Mouse (Mus musculus): Measurements from ENCODE around the gene Pi16. TPM values are rescaled to one million over a fixed set of nuclear protein-coding genes. Genes with fewer than 3 reads are reported as not detected.
"Not testable (repeated sequence)": the region's sequence is repeated elsewhere in the genome, so short reads cannot be mapped to it uniquely, and the experiment has no call there.

The Pi16 gene
- polyA plus RNA-seq, 1 experiment from 2014 or later = 0.32 TPM

DNA sequence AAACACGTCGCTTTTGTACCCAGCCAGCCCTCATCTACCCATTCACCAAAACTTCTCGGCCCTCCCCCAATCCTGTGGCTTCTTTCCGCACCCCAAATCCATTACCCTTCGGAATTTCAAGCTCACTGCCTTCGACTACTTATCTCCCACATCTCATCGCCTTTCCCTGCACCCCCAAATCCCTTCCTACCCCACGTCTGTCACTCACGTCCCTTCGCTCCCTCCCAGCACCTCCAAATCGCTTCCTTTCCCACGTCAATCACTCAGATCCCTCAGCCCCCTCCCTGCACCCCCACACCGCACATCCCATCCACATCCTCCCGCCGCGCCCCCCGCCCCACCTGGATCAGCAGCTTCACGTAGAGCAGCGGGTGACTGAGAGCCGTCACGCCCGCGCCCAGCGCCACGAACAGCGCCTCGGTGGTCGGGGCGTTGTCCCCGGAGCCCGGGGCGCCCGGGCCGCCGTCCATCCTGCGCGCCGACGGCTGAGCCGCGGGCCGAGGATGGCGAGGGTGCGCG is 29.7 kb downstream of the Pi16 start:
- peak; percentile 21; the same call in 1 of the 2 replicates for ATAC-seq (replicated peaks; ENCODE audit: insufficient number of reproducible peaks, low FRiP score, low TSS enrichment, low read depth)
- WGBS = under 1% methylated on average over 43 of the region's 45 CpGs
- peak; percentile 38 for DNase-seq (ENCODE audit: low spot score)
- H3K4me3 ChIP-seq (ENCODE audit: low read depth, low read length) = peak overlapping the region; percentile 87
- no peaks in the 10 kb centered on the region for H3K27me3 ChIP-seq (ENCODE audit: control insufficient read depth, insufficient read depth, low read length)
- H3K36me3 ChIP-seq (replicated peaks; ENCODE audit: control insufficient read depth, insufficient read depth, low read depth, low read length) = no peaks in the 10 kb centered on the region
- H3K4me1 ChIP-seq (ENCODE audit: control insufficient read depth, insufficient read depth, low read length) = peaks cover 3% of the 10 kb centered on the region; the same call in 1 of the 2 replicates
- peak overlapping the region; percentile 74 for H3K27ac ChIP-seq (replicated peaks; ENCODE audit: low read depth, low read length)
- peak overlapping the region; percentile 84 for H3K9ac ChIP-seq (replicated peaks; ENCODE audit: low read length)
- H3K9me3 ChIP-seq (replicated peaks; ENCODE audit: control insufficient read depth, low read length) = no peaks in the 10 kb centered on the region
- peak overlapping the region; percentile 49 for H3K4me2 ChIP-seq (ENCODE audit: low read depth, low read length)

DNA sequence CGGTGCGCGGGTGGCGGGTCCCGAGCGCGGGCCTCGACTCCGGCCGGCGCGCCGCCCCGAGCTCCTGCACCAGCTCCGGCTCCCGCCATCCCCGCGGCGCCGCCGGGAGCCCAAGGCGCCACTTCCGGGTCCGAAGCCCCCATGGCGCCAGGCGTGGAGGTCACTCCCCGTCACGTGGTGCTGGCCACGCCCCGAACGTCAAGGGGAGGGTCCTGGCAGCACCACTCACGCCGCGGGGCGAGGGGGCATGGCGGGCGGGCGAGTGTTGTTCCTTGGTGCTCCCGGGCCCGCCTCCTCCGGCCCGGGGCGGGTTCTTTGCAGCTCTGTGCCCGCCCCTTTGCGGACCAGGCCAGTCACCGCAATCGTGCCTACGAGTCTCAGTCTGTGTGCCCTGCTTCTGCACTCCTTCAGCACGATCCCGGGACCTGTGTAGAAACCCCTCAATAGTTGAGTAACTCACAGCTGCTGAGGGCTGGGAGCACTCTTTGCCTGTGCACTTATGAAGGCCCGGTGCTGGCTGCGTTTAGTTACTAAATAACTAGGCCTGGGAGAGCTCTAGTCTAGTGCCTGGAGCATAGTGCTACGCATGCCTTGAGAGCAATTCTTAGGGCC is 30.3 kb downstream of the Pi16 start, which contains the start of gene Mtch1:
Mtch1 (minus strand) TSS at position 290 of the 612 bp plus-strand sequence.
- no peaks in the 10 kb centered on the region for H3K36me3 ChIP-seq (replicated peaks; ENCODE audit: control insufficient read depth, insufficient read depth, low read depth, low read length)
- H3K9me3 ChIP-seq (replicated peaks; ENCODE audit: control insufficient read depth, low read length) = no peaks in the 10 kb centered on the region
- under 1% methylated on average over 42 of the region's 53 CpGs for WGBS
- H3K9ac ChIP-seq (replicated peaks; ENCODE audit: low read length) = peak within 1 kb of the TSS; percentile 84
- H3K27me3 ChIP-seq (ENCODE audit: control insufficient read depth, insufficient read depth, low read length) = no peaks in the 10 kb centered on the region
- DNase-seq (ENCODE audit: low spot score) (peak; percentile 100), ATAC-seq (replicated peaks; ENCODE audit: insufficient number of reproducible peaks, low FRiP score, low TSS enrichment, low read depth) (peak; percentile 92)
- H3K27ac ChIP-seq (replicated peaks; ENCODE audit: low read depth, low read length) = peak within 1 kb of the TSS; percentile 82
- H3K4me1 ChIP-seq (ENCODE audit: control insufficient read depth, insufficient read depth, low read length) = no peaks in the 10 kb centered on the region
- peak within 1 kb of the TSS; percentile 49 for H3K4me2 ChIP-seq (ENCODE audit: low read depth, low read length)
- H3K4me3 ChIP-seq (ENCODE audit: low read depth, low read length) = peak within 1 kb of the TSS; percentile 87

DNA sequence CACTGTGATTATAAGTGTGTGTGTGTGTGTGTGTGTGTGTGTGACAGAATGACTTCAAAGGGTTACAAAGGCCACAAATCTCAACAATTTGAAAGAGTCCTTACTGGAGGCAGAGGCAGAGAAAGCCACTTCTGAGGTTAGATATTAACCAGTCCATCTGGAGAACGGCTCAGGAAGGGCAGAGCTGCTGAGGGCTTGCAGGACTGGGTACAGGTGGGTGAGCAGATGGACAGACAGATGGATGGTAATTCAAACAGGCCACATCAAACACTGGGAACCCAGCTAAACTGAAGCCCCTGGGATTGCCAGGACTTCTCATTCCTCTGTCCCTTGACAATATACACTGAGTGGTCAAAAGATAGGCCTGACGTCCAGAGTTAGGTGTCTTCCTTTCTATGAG is 31.5 kb downstream of the Pi16 start:
- H3K9ac ChIP-seq (replicated peaks; ENCODE audit: low read length) = no peak overlapping the region
- WGBS = 83% methylated on average over 2 of the region's 2 CpGs
- H3K4me2 ChIP-seq (ENCODE audit: low read depth, low read length) = no peak overlapping the region
- no peak for DNase-seq (ENCODE audit: low spot score)
- H3K27ac ChIP-seq (replicated peaks; ENCODE audit: low read depth, low read length) = no peak overlapping the region
- no peaks in the 10 kb centered on the region for H3K4me1 ChIP-seq (ENCODE audit: control insufficient read depth, insufficient read depth, low read length)
- no peaks in the 10 kb centered on the region for H3K27me3 ChIP-seq (ENCODE audit: control insufficient read depth, insufficient read depth, low read length)
- H3K9me3 ChIP-seq (replicated peaks; ENCODE audit: control insufficient read depth, low read length) = no peaks in the 10 kb centered on the region
- ATAC-seq (replicated peaks; ENCODE audit: insufficient number of reproducible peaks, low FRiP score, low TSS enrichment, low read depth) = no peak
- no peak overlapping the region for H3K4me3 ChIP-seq (ENCODE audit: low read depth, low read length)
- H3K36me3 ChIP-seq (replicated peaks; ENCODE audit: control insufficient read depth, insufficient read depth, low read depth, low read length) = no peaks in the 10 kb centered on the region

DNA sequence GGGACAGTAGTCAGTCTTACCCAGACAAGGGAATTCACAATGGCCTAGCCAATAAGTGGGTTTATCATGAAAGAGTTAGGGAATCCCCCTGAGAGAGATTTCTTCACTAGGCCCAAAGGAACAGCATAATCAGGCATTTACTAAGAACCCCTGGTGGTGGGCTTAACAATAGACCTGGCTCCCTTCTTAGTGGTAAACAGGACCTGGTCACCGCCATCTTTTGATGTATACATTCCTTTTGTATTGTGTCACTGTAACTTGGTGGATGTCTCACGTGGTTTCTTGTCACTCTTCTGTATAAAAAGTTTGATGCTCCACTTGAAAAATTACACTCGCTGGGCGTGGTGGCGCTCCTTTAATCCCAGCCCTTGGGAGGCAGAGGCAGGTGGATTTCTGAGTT is 33.6 kb downstream of the Pi16 start:
- H3K27ac ChIP-seq (replicated peaks; ENCODE audit: low read depth, low read length); H3K36me3 ChIP-seq (replicated peaks; ENCODE audit: control insufficient read depth, insufficient read depth, low read depth, low read length); H3K9me3 ChIP-seq (replicated peaks; ENCODE audit: control insufficient read depth, low read length); H3K4me3 ChIP-seq (ENCODE audit: low read depth, low read length); H3K9ac ChIP-seq (replicated peaks; ENCODE audit: low read length); DNase-seq (ENCODE audit: low spot score); H3K27me3 ChIP-seq (ENCODE audit: control insufficient read depth, insufficient read depth, low read length); H3K4me2 ChIP-seq (ENCODE audit: low read depth, low read length); H3K4me1 ChIP-seq (ENCODE audit: control insufficient read depth, insufficient read depth, low read length); ATAC-seq (replicated peaks; ENCODE audit: insufficient number of reproducible peaks, low FRiP score, low TSS enrichment, low read depth): not testable (repeated sequence)
- 80% methylated on average over 5 of the region's 5 CpGs for WGBS

DNA sequence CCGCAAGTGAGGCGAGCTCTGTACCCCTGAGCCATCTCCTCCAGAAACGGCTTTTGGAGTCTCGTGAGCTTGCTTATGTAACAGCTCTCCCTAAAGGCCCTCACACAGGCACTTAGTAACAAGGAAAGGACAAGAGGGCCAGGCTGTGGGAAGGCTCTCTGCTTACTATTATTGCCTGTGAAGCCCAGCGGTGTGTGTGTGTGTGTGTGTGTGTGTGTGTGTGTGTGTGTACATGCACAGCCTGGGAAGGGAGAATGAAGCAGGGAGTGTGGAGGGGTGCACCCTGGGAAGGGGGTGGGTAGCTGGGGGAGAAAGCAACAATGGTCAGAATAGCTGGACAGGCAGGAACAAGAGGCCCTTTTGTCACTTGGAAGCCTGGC is 38.0 kb downstream of the Pi16 start:
- no peak overlapping the region for H3K4me3 ChIP-seq (ENCODE audit: low read depth, low read length)

DNA sequence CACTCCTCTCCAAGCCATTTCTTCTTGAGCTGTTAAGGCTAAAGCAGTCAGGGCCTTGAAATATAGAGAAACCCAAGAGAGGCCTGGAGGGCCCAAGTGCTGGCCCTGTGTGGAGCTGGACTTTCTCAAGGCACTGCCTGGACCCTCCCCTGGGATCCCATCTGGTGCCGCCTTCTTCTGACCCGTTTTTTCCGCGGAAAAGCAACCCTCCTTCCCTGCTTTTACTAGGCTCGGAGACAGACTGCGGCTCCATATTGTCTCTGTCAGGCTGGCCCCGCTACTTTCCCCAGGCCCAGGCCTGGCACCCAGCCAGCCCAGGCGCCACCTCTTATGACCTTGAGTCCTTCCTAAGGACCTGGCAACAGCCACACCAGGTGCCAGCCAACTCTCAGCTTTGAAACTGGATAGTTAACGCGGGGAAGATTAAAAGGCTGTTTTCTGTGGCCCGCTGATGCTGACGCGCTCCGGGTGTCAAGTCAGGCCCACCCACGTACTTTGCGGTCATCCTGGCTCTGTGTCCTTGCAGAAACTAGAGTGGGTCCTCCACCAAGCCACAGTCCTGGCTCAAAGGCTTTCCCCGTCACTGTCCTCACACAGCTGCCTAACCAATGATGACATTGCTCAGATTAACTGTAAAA is 38.5 kb downstream of the Pi16 start:
- Histone ChIP-seq H3K4me2 (ENCODE audit: low read depth, low read length) (peak overlapping the region; percentile 54), H3K4me3 (ENCODE audit: low read depth, low read length) (no peak overlapping the region; the same call in 1 of the 2 replicates), H3K27me3 (ENCODE audit: control insufficient read depth, insufficient read depth, low read length) (no peaks in the 10 kb centered on the region), H3K9ac (replicated peaks; ENCODE audit: low read length) (peak overlapping the region; percentile 51), H3K27ac (replicated peaks; ENCODE audit: low read depth, low read length) (peak overlapping the region; percentile 90), H3K4me1 (ENCODE audit: control insufficient read depth, insufficient read depth, low read length) (peaks cover 8% of the 10 kb centered on the region), H3K36me3 (replicated peaks; ENCODE audit: control insufficient read depth, insufficient read depth, low read depth, low read length) (no peaks in the 10 kb centered on the region), H3K9me3 (replicated peaks; ENCODE audit: control insufficient read depth, low read length) (no peaks in the 10 kb centered on the region)
- DNase-seq (ENCODE audit: low spot score) (peak; percentile 57), ATAC-seq (replicated peaks; ENCODE audit: insufficient number of reproducible peaks, low FRiP score, low TSS enrichment, low read depth) (peak; percentile 66)
- 28% methylated on average over 17 of the region's 17 CpGs for WGBS

More for the DNA sequence above, 38.0 kb downstream of the Pi16 start:
- WGBS = 52% methylated on average over 5 of the region's 5 CpGs
- H3K9ac ChIP-seq (replicated peaks; ENCODE audit: low read length) = peak overlapping the region; percentile 51
- H3K27ac ChIP-seq (replicated peaks; ENCODE audit: low read depth, low read length) = peak overlapping the region; percentile 90
- no peaks in the 10 kb centered on the region for H3K9me3 ChIP-seq (replicated peaks; ENCODE audit: control insufficient read depth, low read length)
- no peaks in the 10 kb centered on the region for H3K27me3 ChIP-seq (ENCODE audit: control insufficient read depth, insufficient read depth, low read length)
- no peak for DNase-seq (ENCODE audit: low spot score)
- ATAC-seq (replicated peaks; ENCODE audit: insufficient number of reproducible peaks, low FRiP score, low TSS enrichment, low read depth) = peak; percentile 58
- peaks cover 8% of the 10 kb centered on the region for H3K4me1 ChIP-seq (ENCODE audit: control insufficient read depth, insufficient read depth, low read length)
- no peak overlapping the region for H3K4me2 ChIP-seq (ENCODE audit: low read depth, low read length)
- H3K36me3 ChIP-seq (replicated peaks; ENCODE audit: control insufficient read depth, insufficient read depth, low read depth, low read length) = no peaks in the 10 kb centered on the region

DNA sequence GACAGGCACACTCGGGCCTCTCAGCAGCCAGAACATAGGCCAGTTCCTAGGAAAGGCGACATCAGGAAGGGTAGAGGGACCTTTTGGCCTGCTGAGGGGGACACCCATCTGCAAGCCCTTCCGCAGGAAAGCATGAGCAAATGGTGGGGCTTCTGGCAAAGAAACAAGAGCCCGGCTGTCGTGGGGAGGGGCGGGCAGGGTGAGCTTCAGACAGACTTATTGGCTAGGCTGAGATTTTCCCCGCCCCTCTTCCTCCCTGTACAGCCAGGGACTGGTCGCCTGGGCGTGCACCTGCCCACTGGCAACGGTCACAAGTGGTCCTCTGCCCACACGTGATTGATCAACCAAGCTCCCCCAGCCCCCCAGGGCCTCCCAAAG is 39.0 kb downstream of the Pi16 start:
- no peaks in the 10 kb centered on the region for H3K36me3 ChIP-seq (replicated peaks; ENCODE audit: control insufficient read depth, insufficient read depth, low read depth, low read length)
- WGBS = 5% methylated on average over 9 of the region's 11 CpGs
- peaks cover 8% of the 10 kb centered on the region for H3K4me1 ChIP-seq (ENCODE audit: control insufficient read depth, insufficient read depth, low read length)
- peak overlapping the region; percentile 21; the same call in 1 of the 2 replicates for H3K4me3 ChIP-seq (ENCODE audit: low read depth, low read length)
- H3K27ac ChIP-seq (replicated peaks; ENCODE audit: low read depth, low read length) = peak overlapping the region; percentile 90
- DNase-seq (ENCODE audit: low spot score) (peak; percentile 85), ATAC-seq (replicated peaks; ENCODE audit: insufficient number of reproducible peaks, low FRiP score, low TSS enrichment, low read depth) (peak; percentile 86)
- no peaks in the 10 kb centered on the region for H3K9me3 ChIP-seq (replicated peaks; ENCODE audit: control insufficient read depth, low read length)
- no peaks in the 10 kb centered on the region for H3K27me3 ChIP-seq (ENCODE audit: control insufficient read depth, insufficient read depth, low read length)
- peak overlapping the region; percentile 51 for H3K9ac ChIP-seq (replicated peaks; ENCODE audit: low read length)
- H3K4me2 ChIP-seq (ENCODE audit: low read depth, low read length) = peak overlapping the region; percentile 54

DNA sequence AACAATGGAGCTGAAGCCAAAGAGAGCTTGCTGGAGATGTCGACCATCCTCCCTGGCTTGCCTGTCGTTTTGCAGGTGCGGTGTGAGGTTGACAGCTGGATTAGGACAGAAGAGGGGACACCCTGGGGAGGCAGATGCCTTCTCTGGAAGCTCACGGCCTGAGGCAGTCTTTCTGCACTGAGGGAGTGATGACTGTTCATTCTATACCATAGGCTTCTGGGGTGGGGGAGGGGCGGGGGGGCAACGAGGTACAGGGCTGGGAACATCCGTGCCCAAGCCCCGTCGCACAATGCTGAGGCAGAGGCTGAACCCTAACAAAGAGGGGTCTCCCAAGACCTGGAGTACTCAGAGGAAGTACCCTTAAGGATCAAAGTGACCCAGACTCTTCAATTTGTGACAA is 39.4 kb downstream of the Pi16 start:
- peak overlapping the region; percentile 90; the same call in 1 of the 2 replicates for H3K27ac ChIP-seq (replicated peaks; ENCODE audit: low read depth, low read length)
- H3K4me1 ChIP-seq (ENCODE audit: control insufficient read depth, insufficient read depth, low read length) = peaks cover 8% of the 10 kb centered on the region
- H3K9me3 ChIP-seq (replicated peaks; ENCODE audit: control insufficient read depth, low read length) = no peaks in the 10 kb centered on the region
- H3K4me3 ChIP-seq (ENCODE audit: low read depth, low read length) = peak overlapping the region; percentile 21; the same call in 1 of the 2 replicates
- H3K9ac ChIP-seq (replicated peaks; ENCODE audit: low read length) = peak overlapping the region; percentile 51
- WGBS = 8% methylated on average over 9 of the region's 9 CpGs
- H3K36me3 ChIP-seq (replicated peaks; ENCODE audit: control insufficient read depth, insufficient read depth, low read depth, low read length) = no peaks in the 10 kb centered on the region
- ATAC-seq (replicated peaks; ENCODE audit: insufficient number of reproducible peaks, low FRiP score, low TSS enrichment, low read depth) = peak; percentile 60
- H3K4me2 ChIP-seq (ENCODE audit: low read depth, low read length) = peak overlapping the region; percentile 54
- H3K27me3 ChIP-seq (ENCODE audit: control insufficient read depth, insufficient read depth, low read length) = no peaks in the 10 kb centered on the region
- DNase-seq (ENCODE audit: low spot score) = no peak
